Mouse (Mus musculus): ENCODE measurements around the gene Smad5. TPM values are rescaled to one million over a fixed set of nuclear protein-coding genes. Genes with fewer than 3 reads are reported as not detected.

Smad5 gene
- polyA plus RNA-seq, 1 experiment: 13.4 TPM

- Histone ChIP-seq H3K27ac (ENCODE audit: insufficient read depth, low read length) (no peak overlapping the region), H3K4me3 (ENCODE audit: insufficient read depth, low read length) (no peak overlapping the region), H3K4me1 (ENCODE audit: control insufficient read depth, insufficient read depth, low read length) (peaks cover 5% of the 10 kb centered on the region)
- TF ChIP-seq POLR2A (IDR thresholded peaks at IDR 0.05; ENCODE audit: extremely low read depth, insufficient read depth, low read length) (no peak), CTCF (IDR thresholded peaks at IDR 0.05; ENCODE audit: extremely low read depth, insufficient read depth, low read length) (no peak)
Observed at GRCm38 (mm10) chr13:56762446-56763229, 59.8 kb downstream of the Smad5 start.

- Histone ChIP-seq H3K4me3 (ENCODE audit: insufficient read depth, low read length) (no peak overlapping the region), H3K27ac (ENCODE audit: insufficient read depth, low read length) (no peak overlapping the region), H3K4me1 (ENCODE audit: control insufficient read depth, insufficient read depth, low read length) (peaks cover 6% of the 10 kb centered on the region)
- no peak for TF ChIP-seq CTCF (IDR thresholded peaks at IDR 0.05; ENCODE audit: extremely low read depth, insufficient read depth, low read length)
- TF ChIP-seq POLR2A (IDR thresholded peaks at IDR 0.05; ENCODE audit: extremely low read depth, insufficient read depth, low read length): no peak
Observed at GRCm38 (mm10) chr13:56765284-56766032, 62.6 kb downstream of the Smad5 start.

GRCm38 (mm10) chr13:56766211-56766610, 63.4 kb downstream of the Smad5 start:
- TF ChIP-seq CTCF (IDR thresholded peaks at IDR 0.05; ENCODE audit: extremely low read depth, insufficient read depth, low read length): no peak
- TF ChIP-seq POLR2A (IDR thresholded peaks at IDR 0.05; ENCODE audit: extremely low read depth, insufficient read depth, low read length): no peak
- Histone ChIP-seq H3K27ac (ENCODE audit: insufficient read depth, low read length) (no peak overlapping the region), H3K4me1 (ENCODE audit: control insufficient read depth, insufficient read depth, low read length) (peaks cover 6% of the 10 kb centered on the region), H3K4me3 (ENCODE audit: insufficient read depth, low read length) (no peak overlapping the region)

- H3K4me1 ChIP-seq (ENCODE audit: control insufficient read depth, insufficient read depth, low read length): peaks cover 3% of the 10 kb centered on the region; the same call in 1 of the 2 replicates
- no peak overlapping the region for H3K27ac ChIP-seq (ENCODE audit: insufficient read depth, low read length)
- TF ChIP-seq POLR2A (IDR thresholded peaks at IDR 0.05; ENCODE audit: extremely low read depth, insufficient read depth, low read length): no peak
- no peak for TF ChIP-seq CTCF (IDR thresholded peaks at IDR 0.05; ENCODE audit: extremely low read depth, insufficient read depth, low read length)
- no peak overlapping the region for H3K4me3 ChIP-seq (ENCODE audit: insufficient read depth, low read length)
Observed at GRCm38 (mm10) chr13:56769431-56769830, 66.6 kb downstream of the Smad5 start.

GRCm38 (mm10) chr13:56770136-56770578, 67.3 kb downstream of the Smad5 start:
- peaks cover 3% of the 10 kb centered on the region; the same call in 1 of the 2 replicates for H3K4me1 ChIP-seq (ENCODE audit: control insufficient read depth, insufficient read depth, low read length)

GRCm38 (mm10) chr13:56770786-56771185, 68.0 kb downstream of the Smad5 start:
- Histone ChIP-seq H3K27ac (ENCODE audit: insufficient read depth, low read length) (no peak overlapping the region), H3K4me1 (ENCODE audit: control insufficient read depth, insufficient read depth, low read length) (peaks cover 3% of the 10 kb centered on the region; the same call in 1 of the 2 replicates), H3K4me3 (ENCODE audit: insufficient read depth, low read length) (no peak overlapping the region)
- TF ChIP-seq CTCF (IDR thresholded peaks at IDR 0.05; ENCODE audit: extremely low read depth, insufficient read depth, low read length) (no peak), POLR2A (IDR thresholded peaks at IDR 0.05; ENCODE audit: extremely low read depth, insufficient read depth, low read length) (no peak)

More at GRCm38 (mm10) chr13:56770136-56770578, 67.3 kb downstream of the Smad5 start:
- no peak overlapping the region for H3K4me3 ChIP-seq (ENCODE audit: insufficient read depth, low read length)
- TF ChIP-seq CTCF (IDR thresholded peaks at IDR 0.05; ENCODE audit: extremely low read depth, insufficient read depth, low read length): no peak
- no peak for TF ChIP-seq POLR2A (IDR thresholded peaks at IDR 0.05; ENCODE audit: extremely low read depth, insufficient read depth, low read length)
- H3K27ac ChIP-seq (ENCODE audit: insufficient read depth, low read length): no peak overlapping the region

GRCm38 (mm10) chr13:56772592-56772991, 69.8 kb downstream of the Smad5 start:
- H3K4me3 ChIP-seq (ENCODE audit: insufficient read depth, low read length): no peak overlapping the region
- peaks cover 1% of the 10 kb centered on the region; the same call in 1 of the 2 replicates for H3K4me1 ChIP-seq (ENCODE audit: control insufficient read depth, insufficient read depth, low read length)
- H3K27ac ChIP-seq (ENCODE audit: insufficient read depth, low read length): no peak overlapping the region
- TF ChIP-seq CTCF (IDR thresholded peaks at IDR 0.05; ENCODE audit: extremely low read depth, insufficient read depth, low read length) (0 out of 2 replicates have a peak, but pooled peaks have one; percentile 9), POLR2A (IDR thresholded peaks at IDR 0.05; ENCODE audit: extremely low read depth, insufficient read depth, low read length) (no peak)

GRCm38 (mm10) chr13:56773262-56773870, 70.6 kb downstream of the Smad5 start:
- Histone ChIP-seq H3K27ac (ENCODE audit: insufficient read depth, low read length) (no peak overlapping the region), H3K4me1 (ENCODE audit: control insufficient read depth, insufficient read depth, low read length) (peaks cover 1% of the 10 kb centered on the region; the same call in 1 of the 2 replicates), H3K4me3 (ENCODE audit: insufficient read depth, low read length) (no peak overlapping the region)
- TF ChIP-seq POLR2A (IDR thresholded peaks at IDR 0.05; ENCODE audit: extremely low read depth, insufficient read depth, low read length) (no peak), CTCF (IDR thresholded peaks at IDR 0.05; ENCODE audit: extremely low read depth, insufficient read depth, low read length) (no peak)

GRCm38 (mm10) chr13:56774304-56774703, 71.5 kb downstream of the Smad5 start:
- TF ChIP-seq POLR2A (IDR thresholded peaks at IDR 0.05; ENCODE audit: extremely low read depth, insufficient read depth, low read length) (no peak), CTCF (IDR thresholded peaks at IDR 0.05; ENCODE audit: extremely low read depth, insufficient read depth, low read length) (no peak)
- Histone ChIP-seq H3K4me1 (ENCODE audit: control insufficient read depth, insufficient read depth, low read length) (peaks cover 1% of the 10 kb centered on the region; the same call in 1 of the 2 replicates), H3K27ac (ENCODE audit: insufficient read depth, low read length) (no peak overlapping the region), H3K4me3 (ENCODE audit: insufficient read depth, low read length) (no peak overlapping the region)

All from cortical plate, adult 2 months (tissue).